In the genomic region with DNA sequence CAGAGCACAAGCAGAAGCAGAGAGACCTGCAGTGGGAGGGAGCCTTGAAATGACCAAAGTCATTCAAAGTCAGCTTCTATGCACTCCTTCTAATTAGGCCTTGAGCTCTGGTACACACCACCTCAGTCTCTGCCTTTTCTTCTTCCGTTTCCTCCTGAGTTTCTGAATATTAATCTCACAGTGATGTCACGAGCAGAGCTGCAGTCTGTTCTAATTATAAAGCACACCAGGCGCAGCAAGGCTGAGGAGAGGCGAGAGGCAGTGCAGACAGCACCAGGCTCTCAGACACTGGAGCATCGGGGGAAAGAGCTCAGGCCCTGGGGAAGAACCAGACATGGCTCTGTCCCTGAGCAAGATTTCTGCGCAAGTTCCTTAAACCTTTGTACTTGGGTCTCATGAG, we compare ENCODE assay signal across 12 mouse cellular contexts. TPM values are rescaled to one million over a fixed set of nuclear protein-coding genes. Genes with fewer than 3 reads are reported as not detected.
A peak's percentile ranks its signal among the peaks of the same experiment; 100 is the strongest.
DNase-seq lines count a peak whose midpoint lies in the region; ATAC-seq and TF ChIP-seq lines count a peak whose summit lies in the region.
"Had no signal": no experiment of that assay in that cellular context is flagged by ENCODE, and none has a peak within 500 bp of the region (broad histone marks: within the 10 kb centered on the region; RNA-seq: fewer than 3 reads in every experiment).

No protein-coding gene starts in this region.

- H3K4me1 ChIP-seq in lung, embryonic 16.5 days (replicated peaks; ENCODE audit: control insufficient read depth, insufficient read depth, low read length): peaks cover 63% of the 10 kb centered on the region
- peaks cover 36% of the 10 kb centered on the region for H3K4me1 ChIP-seq in lung, adult 2 months (ENCODE audit: control insufficient read depth, insufficient read depth, low read length)
- peaks cover 72% of the 10 kb centered on the region for H3K4me1 ChIP-seq in olfactory bulb, adult 2 months (ENCODE audit: control insufficient read depth, insufficient read depth, low read length)

- no peak overlapping the region for H3K4me2 ChIP-seq in lung, embryonic 16.5 days (ENCODE audit: low read depth, low read length)
- H3K4me2 ChIP-seq: neural tube, embryonic 12.5 days had no signal

- H3K36me3 ChIP-seq in lung, embryonic 16.5 days (ENCODE audit: control insufficient read depth, insufficient read depth, low read length): no peaks in the 10 kb centered on the region
- H3K36me3 ChIP-seq: neural tube, embryonic 12.5 days had no signal

- ATAC-seq in frontal cortex, adult (ENCODE audit: low TSS enrichment): peak; percentile 78
- no peak for ATAC-seq in lung, embryonic 16.5 days (ENCODE audit: low read depth)

- H3K4me3 ChIP-seq in lung, embryonic 16.5 days (ENCODE audit: low read length): no peak overlapping the region
- no peak overlapping the region for H3K4me3 ChIP-seq in lung, adult 2 months (replicated peaks; ENCODE audit: extremely low read depth, low read depth, low read length)
- no peak overlapping the region for H3K4me3 ChIP-seq in olfactory bulb, adult 2 months (ENCODE audit: insufficient read depth, low read depth, low read length)
- H3K4me3 ChIP-seq: neural tube, embryonic 12.5 days had no signal

- no peaks in the 10 kb centered on the region for H3K27me3 ChIP-seq in lung, embryonic 16.5 days (ENCODE audit: control insufficient read depth, insufficient read depth, low read depth, low read length)

- H3K9ac ChIP-seq in lung, embryonic 16.5 days (ENCODE audit: low read length): no peak overlapping the region
- H3K9ac ChIP-seq: liver, embryonic 14.5 days; neural tube, embryonic 12.5 days had no signal

- no peak for TF ChIP-seq CTCF in lung, adult 2 months (IDR thresholded peaks at IDR 0.05; ENCODE audit: insufficient read depth, low read length)
- TF ChIP-seq CTCF in olfactory bulb, adult 2 months (IDR thresholded peaks at IDR 0.05; ENCODE audit: insufficient read depth, low read depth, low read length): no peak

- TF ChIP-seq POLR2A in lung, adult 2 months (IDR thresholded peaks at IDR 0.05; ENCODE audit: borderline replicate concordance, extremely low read depth, low read depth, low read length): no peak
- no peak for TF ChIP-seq POLR2A in olfactory bulb, adult 2 months (IDR thresholded peaks at IDR 0.05; ENCODE audit: insufficient read depth, low read depth, low read length)

- peak overlapping the region; percentile 58; the same call in 1 of the 2 replicates for H3K27ac ChIP-seq in lung, embryonic 16.5 days (ENCODE audit: low read length)
- peak overlapping the region; percentile 96 for H3K27ac ChIP-seq in olfactory bulb, adult 2 months (ENCODE audit: insufficient read depth, low read depth, low read length)
- H3K27ac ChIP-seq: liver, embryonic 14.5 days; neural tube, embryonic 12.5 days had no signal

- no peak for DNase-seq in frontal cortex, postnatal 14 days (ENCODE audit: low spot score in 2 of 2)
- DNase-seq in lung, adult 2 months: no peak
- DNase-seq in heart, postnatal 4 days: peak; percentile 56
- no peak for DNase-seq in thymus, postnatal 25 days
- no peak for DNase-seq in lung, postnatal 36 days
- DNase-seq: cerebellum, adult 18-20 months; kidney, adult 9 months had no signal

- no peaks in the 10 kb centered on the region for H3K9me3 ChIP-seq in lung, embryonic 16.5 days (ENCODE audit: control insufficient read depth, low read length)
- H3K9me3 ChIP-seq: neural tube, embryonic 12.5 days had no signal

- 59% methylated on average over 6 of the region's 6 CpGs for WGBS in lung, embryonic 16.5 days
- 77% methylated on average over 6 of the region's 6 CpGs for WGBS in lung, adult 2 months
- WGBS in olfactory bulb, adult 2 months: 21% methylated on average over 6 of the region's 6 CpGs

RNA-seq across cellular contexts. Expression of a gene that starts 23.8 kb away (rescaled TPM):
- polyA plus RNA-seq in lung, embryonic 16.5 days (2015; fragmentation: Nextera tagmentation; extraction: Ambion mirVana): 12.4 and 16.1 TPM in 2 replicates
- polyA plus RNA-seq in lung, adult 2 months (2012; rRNA removed): 36.2 and 37.7 TPM in 2 replicates
- 10 to 100 TPM; 69.3 to 70.9 TPM for total RNA-seq in heart, postnatal 4 days (2021)
- not detected in 2 replicates for polyA plus RNA-seq in olfactory bulb, adult 2 months (2012; ENCODE audit: insufficient read depth, insufficient read length, low replicate concordance, missing spikeins)

Comparison
In these comparisons a context has a peak if more than half of its experiments do, and no peak if none do; other contexts are left out.
1. RNA of a gene that starts 23.8 kb away (polyA plus RNA-seq): 36.2 to 37.7 TPM in lung, adult 2 months and 12.4 to 16.1 TPM in lung, embryonic 16.5 days; not detected in olfactory bulb, adult 2 months; every median in the first group is over 10 times any median in the second.